Mouse (Mus musculus) liver, embryonic 11.5 days (tissue): ENCODE results near the gene Nars2. TPM values are rescaled to one million over a fixed set of nuclear protein-coding genes. Genes with fewer than 3 reads are reported as not detected.
A peak's percentile ranks its signal among the peaks of the same experiment; 100 is the strongest.

Experiments
- ATAC-seq: fragments of 200-750 bp; cut with Nextera tagmentation; replicated peaks from 2 replicates; pipeline ENCODE4 v1.8.0; 2017; ENCODE audit warnings: moderate number of reproducible peaks, mild to moderate bottlenecking, moderate TSS enrichment, moderate library complexity; ENCODE audit not compliant: low FRiP score
- DNase-seq: peaks from one replicate; pipeline ENCODE4 v3.0.0-alpha.2; 2017; ENCODE audit warnings: low spot score
- H3K27ac ChIP-seq: fragments of 300-500 bp; sonication (generic); 2 replicates; pipeline ENCODE4 v1.5.1; 2014; ENCODE audit warnings: mild to moderate bottlenecking, low read depth, low read length, control low read depth
- H3K27me3 ChIP-seq: fragments of 300-500 bp; sonication (generic); replicated peaks from 2 replicates; pipeline ENCODE4 v1.6.1; 2014; ENCODE audit warnings: low read length, mixed read lengths; ENCODE audit not compliant: control insufficient read depth, insufficient read depth
- H3K36me3 ChIP-seq: fragments of 300-500 bp; sonication (generic); 2 replicates; pipeline ENCODE4 v1.6.1; 2014; ENCODE audit warnings: mild to moderate bottlenecking, low read length, moderate library complexity, mixed read lengths; ENCODE audit not compliant: control insufficient read depth, insufficient read depth
- H3K4me1 ChIP-seq: fragments of 300-500 bp; sonication (generic); replicated peaks from 2 replicates; pipeline ENCODE4 v1.6.1; 2014; ENCODE audit warnings: low read length, mixed read lengths; ENCODE audit not compliant: control insufficient read depth, insufficient read depth
- H3K4me2 ChIP-seq: fragments of 300-500 bp; sonication (generic); 2 replicates; pipeline ENCODE4 v1.6.1; 2014; ENCODE audit warnings: mild to moderate bottlenecking, control low read depth, moderate library complexity
- H3K4me3 ChIP-seq: fragments of 300-500 bp; sonication (generic); 2 replicates; pipeline ENCODE4 v1.5.1; 2014; ENCODE audit warnings: low read depth, low read length, control low read depth
- H3K9ac ChIP-seq: fragments of 300-500 bp; sonication (generic); 2 replicates; pipeline ENCODE4 v1.6.1; 2014; ENCODE audit warnings: low read depth, low read length, control low read depth
- H3K9me3 ChIP-seq: fragments of 300-500 bp; sonication (generic); 2 replicates; pipeline ENCODE4 v1.6.1; 2016; ENCODE audit warnings: low read length, inconsistent platforms, mixed read lengths; ENCODE audit not compliant: control insufficient read depth
- WGBS: fragments of 180-500 bp; shearing (Covaris S2); extraction: QIAGEN DNeasy Blood & Tissue Kit; methylation state at CpG from one replicate; pipeline ENCODE4 v1.1.7; 2014; 5-methylcytosine and 5-hydroxymethylcytosine counted together
- polyA plus RNA-seq: library from polyadenylated mRNA; unstranded; fragments of >200 nt; fragmentation: Nextera tagmentation; extraction: Ambion mirVana; gene quantifications from 2 replicates; pipeline ENCODE4 v1.2.1, GENCODE M21; 2014

Nars2 gene
- polyA plus RNA-seq, 1 experiment from 2014 or later: 31.2 TPM

GRCm38 (mm10) chr7:96952094-96952493 lies 789 bp downstream of the Nars2 start:
- DNase-seq: no peak
- Histone ChIP-seq H3K4me1 (peaks cover 15% of the 10 kb centered on the region), H3K4me3 (peak overlapping the region; percentile 83), H3K4me2 (peak overlapping the region; percentile 77), H3K9ac (peak overlapping the region; percentile 83), H3K9me3 (no peaks in the 10 kb centered on the region), H3K27me3 (no peaks in the 10 kb centered on the region), H3K27ac (no peak overlapping the region; the same call in 1 of the 2 replicates), H3K36me3 (no peaks in the 10 kb centered on the region)
- no peak for ATAC-seq
- 25% methylated on average over 5 of the region's 5 CpGs for WGBS

- H3K9me3 ChIP-seq: no peaks in the 10 kb centered on the region
- no peak overlapping the region for H3K4me3 ChIP-seq
- WGBS: 60% methylated on average over 5 of the region's 5 CpGs
- peak; percentile 98 for ATAC-seq
- no peak for DNase-seq
- no peaks in the 10 kb centered on the region; the same call in 1 of the 2 replicates for H3K4me1 ChIP-seq
- no peak overlapping the region for H3K9ac ChIP-seq
- no peaks in the 10 kb centered on the region for H3K27me3 ChIP-seq
- no peak overlapping the region for H3K27ac ChIP-seq
- peaks cover 7% of the 10 kb centered on the region; the same call in 1 of the 2 replicates for H3K36me3 ChIP-seq
- peak overlapping the region; percentile 5; the same call in 1 of the 2 replicates for H3K4me2 ChIP-seq
Measured at GRCm38 (mm10) chr7:96959168-96959567, 7.9 kb downstream of the Nars2 start.

GRCm38 (mm10) chr7:96967188-96967587 lies 15.9 kb downstream of the Nars2 start:
- ATAC-seq: no peak
- Histone ChIP-seq H3K36me3 (no peaks in the 10 kb centered on the region), H3K9ac (no peak overlapping the region), H3K27me3 (no peaks in the 10 kb centered on the region), H3K9me3 (no peaks in the 10 kb centered on the region), H3K27ac (no peak overlapping the region), H3K4me1 (peaks cover 14% of the 10 kb centered on the region), H3K4me2 (no peak overlapping the region), H3K4me3 (no peak overlapping the region)
- no peak for DNase-seq
- 67% methylated on average over 3 of the region's 3 CpGs for WGBS

DNA sequence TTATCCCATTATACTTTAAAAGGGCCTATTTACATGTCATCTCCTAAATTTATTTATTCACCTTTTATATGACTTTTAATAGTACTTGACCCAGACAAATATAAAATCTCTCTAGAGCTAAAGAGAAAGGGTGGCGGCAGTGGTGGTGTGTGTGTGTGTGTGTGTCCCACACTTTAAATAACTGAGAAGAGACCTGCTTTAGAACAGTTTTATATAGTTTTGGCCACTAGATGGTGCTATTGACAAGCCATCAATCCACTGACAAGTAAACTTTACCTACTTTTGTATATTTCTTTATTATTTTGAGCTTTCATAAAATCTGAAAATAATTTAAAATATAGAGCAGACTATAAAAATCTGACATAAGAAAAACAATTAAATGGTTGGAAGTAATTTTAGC lies 19.1 kb downstream of the Nars2 start:
- DNase-seq: no peak
- Histone ChIP-seq H3K27me3 (no peaks in the 10 kb centered on the region), H3K36me3 (no peaks in the 10 kb centered on the region; the same call in 1 of the 2 replicates), H3K4me2 (no peak overlapping the region), H3K9ac (no peak overlapping the region), H3K4me1 (peaks cover 21% of the 10 kb centered on the region), H3K4me3 (no peak overlapping the region), H3K9me3 (no peaks in the 10 kb centered on the region), H3K27ac (no peak overlapping the region)
- no peak for ATAC-seq
- 23% methylated on average over 1 of the region's 1 CpGs for WGBS

DNA sequence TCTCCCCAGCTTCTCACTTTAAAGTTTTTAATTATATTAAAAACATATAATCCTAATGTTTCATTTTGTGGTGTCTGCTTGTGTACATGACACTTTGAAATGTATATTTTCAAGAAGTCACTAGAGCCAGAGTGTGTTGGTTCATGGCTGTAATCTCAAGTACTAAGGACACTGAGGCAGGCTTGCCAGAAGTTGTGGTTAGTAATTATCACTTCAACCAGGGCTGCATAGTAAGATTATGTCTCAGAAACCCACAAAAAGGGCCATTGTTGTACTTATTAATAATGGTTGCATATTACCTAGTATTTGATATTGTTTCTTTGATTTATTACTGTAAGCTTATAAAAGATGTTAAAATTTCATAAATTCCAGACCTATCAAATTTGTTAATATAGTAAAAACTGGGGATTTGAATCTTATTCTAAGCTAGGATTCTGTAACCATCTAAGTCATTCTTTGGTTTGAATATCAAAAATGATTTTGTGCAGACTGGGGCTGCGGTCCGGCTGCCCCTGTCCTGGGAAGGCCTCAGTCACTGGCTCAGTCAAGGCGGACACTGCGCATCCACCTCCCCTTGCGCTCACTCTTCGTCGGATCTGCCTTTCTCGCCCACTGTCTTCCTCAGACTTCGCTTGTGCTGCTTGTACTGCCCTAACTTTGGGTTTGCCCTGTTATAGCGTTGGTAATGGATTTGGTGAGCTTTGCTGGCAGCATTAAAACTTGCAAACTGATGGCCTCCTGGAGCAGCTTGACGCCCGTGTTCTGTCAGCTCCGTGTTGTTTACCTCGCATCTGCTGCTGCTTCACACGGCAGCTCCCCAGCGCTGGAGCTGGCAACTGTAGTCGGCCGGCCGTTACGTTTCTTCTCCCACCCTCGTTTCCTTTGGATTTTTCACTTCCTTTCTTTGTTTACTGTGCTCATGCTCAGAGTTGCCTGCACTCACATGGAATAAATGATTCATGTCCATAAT lies 20.0 kb downstream of the Nars2 start:
- DNase-seq (no peak), ATAC-seq (peak; percentile 62)
- Histone ChIP-seq H3K36me3 (no peaks in the 10 kb centered on the region; the same call in 1 of the 2 replicates), H3K4me1 (peaks cover 21% of the 10 kb centered on the region), H3K4me2 (peak overlapping the region; percentile 33), H3K27me3 (no peaks in the 10 kb centered on the region), H3K9ac (no peak overlapping the region), H3K27ac (no peak overlapping the region), H3K9me3 (no peaks in the 10 kb centered on the region), H3K4me3 (no peak overlapping the region)
- 60% methylated on average over 21 of the region's 21 CpGs for WGBS

- no peaks in the 10 kb centered on the region for H3K9me3 ChIP-seq
- peak overlapping the region; percentile 19; the same call in 1 of the 2 replicates for H3K27ac ChIP-seq
- peak; percentile 47 for ATAC-seq
- H3K36me3 ChIP-seq: no peaks in the 10 kb centered on the region; the same call in 1 of the 2 replicates
- no peak overlapping the region for H3K4me3 ChIP-seq
- H3K4me1 ChIP-seq: peaks cover 21% of the 10 kb centered on the region
- no peak overlapping the region for H3K9ac ChIP-seq
- 49% methylated on average over 8 of the region's 8 CpGs for WGBS
- peak overlapping the region; percentile 6; the same call in 1 of the 2 replicates for H3K4me2 ChIP-seq
- H3K27me3 ChIP-seq: no peaks in the 10 kb centered on the region
- no peak for DNase-seq
Measured at GRCm38 (mm10) chr7:96972138-96972904, 21.0 kb downstream of the Nars2 start.

- Histone ChIP-seq H3K27ac (no peak overlapping the region), H3K4me2 (no peak overlapping the region), H3K36me3 (no peaks in the 10 kb centered on the region; the same call in 1 of the 2 replicates), H3K9ac (no peak overlapping the region), H3K9me3 (no peaks in the 10 kb centered on the region), H3K27me3 (no peaks in the 10 kb centered on the region), H3K4me1 (peaks cover 14% of the 10 kb centered on the region), H3K4me3 (no peak overlapping the region)
- 81% methylated on average over 5 of the region's 5 CpGs for WGBS
- DNase-seq (no peak), ATAC-seq (no peak)
Measured at GRCm38 (mm10) chr7:96975914-96976313, 24.6 kb downstream of the Nars2 start.

DNA sequence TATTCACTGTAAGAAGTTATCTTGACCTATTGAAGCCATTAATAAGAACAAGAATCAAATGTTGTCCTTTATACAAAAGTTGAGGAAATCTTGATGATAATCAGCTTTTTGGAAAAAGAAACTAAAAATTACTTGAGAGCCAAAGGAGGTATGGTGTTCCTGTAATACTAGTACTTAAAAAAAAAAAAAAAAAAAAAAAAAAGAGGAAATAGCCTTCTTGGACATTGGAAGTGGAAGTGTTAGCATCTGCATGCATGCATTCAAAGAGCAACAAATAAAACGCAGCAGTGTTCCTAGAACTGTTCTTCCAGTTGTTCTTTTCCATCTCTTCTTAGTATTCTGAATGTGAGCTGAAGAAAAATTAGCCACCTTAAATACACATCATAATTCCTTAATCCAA lies 25.9 kb downstream of the Nars2 start:
- Histone ChIP-seq H3K27me3 (no peaks in the 10 kb centered on the region), H3K36me3 (no peaks in the 10 kb centered on the region; the same call in 1 of the 2 replicates), H3K4me2 (no peak overlapping the region), H3K4me1 (peaks cover 7% of the 10 kb centered on the region), H3K9me3 (no peaks in the 10 kb centered on the region), H3K4me3 (no peak overlapping the region), H3K27ac (no peak overlapping the region), H3K9ac (no peak overlapping the region)
- no peak for ATAC-seq
- WGBS: 75% methylated on average over 1 of the region's 1 CpGs
- DNase-seq: no peak
